Mouse (Mus musculus): ENCODE data around the gene Mettl26.

- TF ChIP-seq GATA1 (IDR thresholded peaks at IDR 0.05; ENCODE audit: borderline replicate concordance, low read length) (no peak), CTCF (IDR thresholded peaks at IDR 0.05; ENCODE audit: low read depth, low read length) (no peak), TAL1 (conservative IDR thresholded peaks at IDR 0.05; ENCODE audit: low read depth, low read length) (no peak), POLR2AphosphoS5 (IDR thresholded peaks at IDR 0.05; ENCODE audit: insufficient replicate concordance, low read depth, low read length) (no peak), GATA2 (IDR thresholded peaks at IDR 0.05; ENCODE audit: borderline replicate concordance, low read depth, low read length) (no peak)
Observed at GRCm38 (mm10) chr17:25922120-25922519, 47.2 kb downstream of the Mettl26 start.
